Comparison of ENCODE assay signal across 11 mouse cellular contexts in the genomic region with DNA sequence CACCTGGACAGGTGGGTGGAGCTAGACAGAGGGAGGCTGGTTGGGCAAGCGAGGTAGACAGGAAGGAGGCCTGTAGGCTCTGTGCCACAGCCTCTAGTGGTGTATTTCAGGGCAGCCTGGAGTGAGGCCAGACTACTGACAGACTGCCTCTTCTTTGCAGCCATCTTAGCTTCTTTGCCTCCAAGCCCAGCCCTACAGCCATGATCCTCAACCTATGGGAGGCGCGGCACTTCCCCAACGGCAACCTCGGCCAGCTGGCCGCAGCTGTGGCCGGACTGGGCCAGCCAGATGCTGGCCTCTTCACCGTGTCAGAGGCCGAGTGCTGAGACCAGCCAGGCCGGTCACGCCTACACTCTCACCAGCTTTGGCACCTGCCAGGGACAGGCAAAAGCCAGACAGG. TPM values are rescaled to one million over a fixed set of nuclear protein-coding genes. Genes with fewer than 3 reads are reported as not detected.
A peak's percentile ranks its signal among the peaks of the same experiment; 100 is the strongest.
DNase-seq lines count a peak whose midpoint lies in the region; ATAC-seq and TF ChIP-seq lines count a peak whose summit lies in the region.
"Had no signal": no experiment of that assay in that cellular context is flagged by ENCODE, and none has a peak within 500 bp of the region (broad histone marks: within the 10 kb centered on the region; RNA-seq: fewer than 3 reads in every experiment).

No protein-coding gene starts in this region.

- no peak for TF ChIP-seq POLR2A in limb, embryonic 14.5 days (IDR thresholded peaks at IDR 0.05; ENCODE audit: borderline replicate concordance, extremely low read depth, insufficient read depth, insufficient read length)

- H3K4me1 ChIP-seq in limb, embryonic 14.5 days (ENCODE audit: control insufficient read depth, insufficient read depth, low read length), result no peaks in the 10 kb centered on the region
- H3K4me1 ChIP-seq in limb, embryonic 10.5 days, result peaks cover 17% of the 10 kb centered on the region
- no peaks in the 10 kb centered on the region for H3K4me1 ChIP-seq in intestine, embryonic 15.5 days (replicated peaks)
- H3K4me1 ChIP-seq in forebrain, embryonic 13.5 days, result peaks cover 31% of the 10 kb centered on the region

- H3K9me3 ChIP-seq in limb, embryonic 14.5 days (ENCODE audit: control insufficient read depth, low read length), result no peaks in the 10 kb centered on the region
- H3K9me3 ChIP-seq in limb, embryonic 10.5 days (replicated peaks), result no peaks in the 10 kb centered on the region
- no peaks in the 10 kb centered on the region for H3K9me3 ChIP-seq in intestine, embryonic 15.5 days
- H3K9me3 ChIP-seq in forebrain, embryonic 13.5 days (replicated peaks), result no peaks in the 10 kb centered on the region

- ATAC-seq in limb, embryonic 14.5 days (ENCODE audit: low FRiP score, low read depth), result no peak
- ATAC-seq in intestine, embryonic 15.5 days, result 0 out of 2 replicates have a peak, but pooled peaks have one; percentile 17
- ATAC-seq in forebrain, embryonic 13.5 days, result no peak

- no peaks in the 10 kb centered on the region for H3K27me3 ChIP-seq in limb, embryonic 14.5 days (ENCODE audit: control insufficient read depth, insufficient read depth, low read length)
- no peaks in the 10 kb centered on the region; the same call in 1 of the 2 replicates for H3K27me3 ChIP-seq in limb, embryonic 10.5 days (ENCODE audit: low read depth, poor library complexity, severe bottlenecking)
- 0 out of 2 replicates have a peak, but pooled peaks cover 3% of the 10 kb centered on the region for H3K27me3 ChIP-seq in intestine, embryonic 15.5 days (replicated peaks)
- no peaks in the 10 kb centered on the region for H3K27me3 ChIP-seq in forebrain, embryonic 13.5 days

- no peak overlapping the region for H3K27ac ChIP-seq in limb, embryonic 14.5 days (replicated peaks; ENCODE audit: low read depth, low read length)
- H3K27ac ChIP-seq in limb, embryonic 10.5 days, result no peak overlapping the region
- H3K27ac ChIP-seq in intestine, embryonic 15.5 days, result no peak overlapping the region
- no peak overlapping the region for H3K27ac ChIP-seq in forebrain, embryonic 13.5 days

- H3K4me3 ChIP-seq in limb, embryonic 14.5 days (replicated peaks; ENCODE audit: low read length), result no peak overlapping the region
- H3K4me3 ChIP-seq in limb, embryonic 10.5 days, result no peak overlapping the region
- H3K4me3 ChIP-seq in intestine, embryonic 15.5 days (replicated peaks), result no peak overlapping the region
- H3K4me3 ChIP-seq in forebrain, embryonic 13.5 days, result no peak overlapping the region

- H3K9ac ChIP-seq in limb, embryonic 14.5 days (ENCODE audit: low read depth, low read length, severe bottlenecking), result no peak overlapping the region
- H3K9ac ChIP-seq in intestine, embryonic 15.5 days, result no peak overlapping the region
- H3K9ac ChIP-seq in forebrain, embryonic 13.5 days, result no peak overlapping the region

- H3K4me2 ChIP-seq in limb, embryonic 14.5 days (replicated peaks; ENCODE audit: low read depth, low read length, severe bottlenecking), result no peak overlapping the region
- H3K4me2 ChIP-seq in intestine, embryonic 15.5 days (replicated peaks), result no peak overlapping the region
- no peak overlapping the region for H3K4me2 ChIP-seq in forebrain, embryonic 13.5 days

- H3K36me3 ChIP-seq in limb, embryonic 14.5 days (ENCODE audit: control insufficient read depth, insufficient read depth, low read length), result no peaks in the 10 kb centered on the region
- no peaks in the 10 kb centered on the region for H3K36me3 ChIP-seq in limb, embryonic 10.5 days
- no peaks in the 10 kb centered on the region for H3K36me3 ChIP-seq in intestine, embryonic 15.5 days
- peaks cover 15% of the 10 kb centered on the region; the same call in 1 of the 2 replicates for H3K36me3 ChIP-seq in forebrain, embryonic 13.5 days (ENCODE audit: poor library complexity, severe bottlenecking)

- WGBS in limb, embryonic 14.5 days, result 69% methylated on average over 7 of the region's 11 CpGs
- 73% methylated on average over 11 of the region's 11 CpGs for WGBS in limb, embryonic 10.5 days
- WGBS in intestine, embryonic 15.5 days, result 58% methylated on average over 11 of the region's 11 CpGs
- 76% methylated on average over 11 of the region's 11 CpGs for WGBS in forebrain, embryonic 13.5 days

- DNase-seq in gastrocnemius, postnatal 10 days, result peak; percentile 26
- no peak for DNase-seq in gastrocnemius, adult 18-20 months (ENCODE audit: low spot score)
- peak; percentile 9 for DNase-seq in limb, embryonic 14.5 days (ENCODE audit: low spot score)
- no peak for DNase-seq in limb, embryonic 10.5 days (ENCODE audit: low spot score)
- peak; percentile 58 to 85 for DNase-seq in lung, postnatal 4 days
- no peak for DNase-seq in frontal cortex, postnatal 14 days (ENCODE audit: low spot score in 2 of 2)
- DNase-seq: gastrocnemius, postnatal 36 days; midbrain, embryonic 14.5 days; thymus, postnatal 14 days had no signal

RNA-seq across cellular contexts. Expression of a gene that starts 16.5 kb away (rescaled TPM):
- 1 to 10 TPM in 1 of 2 experiments, under 1 TPM in 1; 0.85 to 1.3 TPM for total RNA-seq in gastrocnemius, postnatal 10 days (2021)
- under 1 TPM; 0.14 to 0.19 TPM for total RNA-seq in gastrocnemius, adult 18-20 months (2021)
- polyA plus RNA-seq in limb, embryonic 14.5 days (2012; rRNA removed), result 1.7 and 1.9 TPM in 2 replicates
- 1.5 and 1.6 TPM in 2 replicates for polyA plus RNA-seq in limb, embryonic 14.5 days (2014; fragmentation: Nextera tagmentation; extraction: Ambion mirVana)
- polyA plus RNA-seq in limb, embryonic 10.5 days (2016; fragmentation: Nextera tagmentation; extraction: Ambion mirVana), result 0.33 and 0.53 TPM in 2 replicates
- polyA plus RNA-seq in intestine, embryonic 15.5 days (2015; fragmentation: Nextera tagmentation; extraction: Ambion mirVana), result 1.2 TPM in 2 replicates
- polyA plus RNA-seq in forebrain, embryonic 13.5 days (2015; fragmentation: Nextera tagmentation; extraction: Ambion mirVana), result 0.48 and 0.59 TPM in 2 replicates

RNA-seq across cellular contexts. Expression of a gene that starts 55.4 kb away (rescaled TPM):
- 1 to 10 TPM; 3.7 to 4.8 TPM for total RNA-seq in gastrocnemius, postnatal 10 days (2021)
- 1 to 10 TPM; 7.6 to 7.8 TPM for total RNA-seq in gastrocnemius, adult 18-20 months (2021)
- 3.3 and 3.9 TPM in 2 replicates for polyA plus RNA-seq in limb, embryonic 14.5 days (2012; rRNA removed)
- polyA plus RNA-seq in limb, embryonic 14.5 days (2014; fragmentation: Nextera tagmentation; extraction: Ambion mirVana), result 1.2 and 2.2 TPM in 2 replicates
- 1.3 and 1.6 TPM in 2 replicates for polyA plus RNA-seq in limb, embryonic 10.5 days (2016; fragmentation: Nextera tagmentation; extraction: Ambion mirVana)
- polyA plus RNA-seq in intestine, embryonic 15.5 days (2015; fragmentation: Nextera tagmentation; extraction: Ambion mirVana), result 2.3 and 2.4 TPM in 2 replicates
- 7.2 and 7.5 TPM in 2 replicates for polyA plus RNA-seq in forebrain, embryonic 13.5 days (2015; fragmentation: Nextera tagmentation; extraction: Ambion mirVana)

Comparison
In these comparisons a context has a peak if more than half of its experiments do, and no peak if none do; other contexts are left out.
1. DNase-seq: peak in gastrocnemius, postnatal 10 days (single experiment), limb, embryonic 14.5 days (single experiment) and lung, postnatal 4 days (2 of 2); none in gastrocnemius, adult 18-20 months (single experiment), limb, embryonic 10.5 days (single experiment) and frontal cortex, postnatal 14 days (0 of 2).